23 mouse cellular contexts compared by ENCODE assay signal in the genomic region with DNA sequence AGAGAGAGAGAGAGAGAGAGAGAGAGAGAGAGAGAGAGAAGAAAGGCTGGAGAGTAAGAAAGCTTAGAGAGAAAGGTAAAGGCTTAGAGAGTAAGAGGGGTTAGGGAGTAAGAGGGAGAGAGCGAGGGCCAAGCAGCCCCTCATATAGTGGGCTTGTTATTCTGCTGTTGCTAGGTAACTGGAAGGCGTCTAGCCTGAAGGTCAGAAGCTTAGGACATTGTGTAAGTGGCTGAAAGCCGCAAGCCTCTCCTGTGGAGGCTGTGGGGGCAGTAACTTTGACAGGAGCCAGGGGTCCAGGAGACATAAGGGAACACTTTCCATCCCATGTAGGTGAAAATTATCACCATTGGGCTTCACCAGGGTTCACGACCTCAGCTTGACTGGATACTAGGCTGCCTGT.
DNase-seq lines count a peak whose midpoint lies in the region; ATAC-seq and TF ChIP-seq lines count a peak whose summit lies in the region.
"Had no signal": no experiment of that assay in that cellular context is flagged by ENCODE, and none has a peak within 500 bp of the region (broad histone marks: within the 10 kb centered on the region; RNA-seq: fewer than 3 reads in every experiment).

No protein-coding gene starts in this region.

- no peaks in the 10 kb centered on the region for H3K36me3 ChIP-seq in hindbrain, embryonic 11.5 days (ENCODE audit: control insufficient read depth, insufficient read depth, low read length)
- H3K36me3 ChIP-seq in hindbrain, embryonic 10.5 days = no peaks in the 10 kb centered on the region
- no peaks in the 10 kb centered on the region for H3K36me3 ChIP-seq in midbrain, embryonic 12.5 days
- H3K36me3 ChIP-seq in midbrain, postnatal 0 days (ENCODE audit: insufficient read depth, low read length) = no peaks in the 10 kb centered on the region
- no peaks in the 10 kb centered on the region for H3K36me3 ChIP-seq in embryonic facial prominence, embryonic 10.5 days (replicated peaks)
- H3K36me3 ChIP-seq: embryonic facial prominence, embryonic 13.5 days; forebrain, embryonic 12.5 days; heart, embryonic 12.5 days had no signal

- H3K9me3 ChIP-seq in hindbrain, embryonic 11.5 days (ENCODE audit: control insufficient read depth, low read length) = no peaks in the 10 kb centered on the region
- no peaks in the 10 kb centered on the region for H3K9me3 ChIP-seq in hindbrain, embryonic 10.5 days
- H3K9me3 ChIP-seq in midbrain, embryonic 12.5 days = no peaks in the 10 kb centered on the region
- no peaks in the 10 kb centered on the region for H3K9me3 ChIP-seq in midbrain, postnatal 0 days (ENCODE audit: low read length)
- H3K9me3 ChIP-seq in embryonic facial prominence, embryonic 10.5 days = no peaks in the 10 kb centered on the region
- H3K9me3 ChIP-seq: embryonic facial prominence, embryonic 13.5 days; forebrain, embryonic 12.5 days; heart, embryonic 12.5 days had no signal

- H3K27me3 ChIP-seq in hindbrain, embryonic 11.5 days (ENCODE audit: control insufficient read depth, insufficient read depth, low read length) = no peaks in the 10 kb centered on the region
- H3K27me3 ChIP-seq in hindbrain, embryonic 10.5 days (ENCODE audit: insufficient read depth, poor library complexity, severe bottlenecking) = no peaks in the 10 kb centered on the region
- no peaks in the 10 kb centered on the region for H3K27me3 ChIP-seq in midbrain, embryonic 12.5 days
- H3K27me3 ChIP-seq in midbrain, postnatal 0 days (ENCODE audit: insufficient read depth, low read length) = no peaks in the 10 kb centered on the region
- H3K27me3 ChIP-seq in embryonic facial prominence, embryonic 10.5 days (replicated peaks; ENCODE audit: low read depth, poor library complexity, severe bottlenecking) = no peaks in the 10 kb centered on the region
- H3K27me3 ChIP-seq: CH12.LX; embryonic facial prominence, embryonic 13.5 days; forebrain, embryonic 12.5 days; heart, embryonic 12.5 days; Patski had no signal

- H3K4me1 ChIP-seq in hindbrain, embryonic 11.5 days (replicated peaks; ENCODE audit: control insufficient read depth, insufficient read depth, low read length) = no peaks in the 10 kb centered on the region
- no peaks in the 10 kb centered on the region for H3K4me1 ChIP-seq in hindbrain, embryonic 10.5 days (replicated peaks)
- no peaks in the 10 kb centered on the region for H3K4me1 ChIP-seq in midbrain, embryonic 12.5 days
- no peaks in the 10 kb centered on the region for H3K4me1 ChIP-seq in midbrain, postnatal 0 days (ENCODE audit: insufficient read depth, low read length)
- no peaks in the 10 kb centered on the region for H3K4me1 ChIP-seq in embryonic facial prominence, embryonic 10.5 days
- H3K4me1 ChIP-seq: embryonic facial prominence, embryonic 13.5 days; forebrain, embryonic 12.5 days; heart, embryonic 12.5 days had no signal

- no peak for TF ChIP-seq POLR2A in brain, embryonic 14.5 days (IDR thresholded peaks at IDR 0.05; ENCODE audit: borderline replicate concordance, extremely low read depth, insufficient read depth, insufficient read length, poor library complexity, severe bottlenecking)

- no peak for TF ChIP-seq CTCF in midbrain, postnatal 0 days (IDR thresholded peaks at IDR 0.05)
- no peak for TF ChIP-seq CTCF in brain, embryonic 14.5 days (IDR thresholded peaks at IDR 0.05; ENCODE audit: borderline replicate concordance, extremely low read depth, insufficient read depth, insufficient read length)

- no peak overlapping the region for H3K4me2 ChIP-seq in hindbrain, embryonic 11.5 days (replicated peaks; ENCODE audit: low read depth, low read length)
- no peak overlapping the region for H3K4me2 ChIP-seq in midbrain, embryonic 12.5 days (replicated peaks)
- H3K4me2 ChIP-seq in midbrain, postnatal 0 days (ENCODE audit: low read depth, low read length, poor library complexity, severe bottlenecking) = no peak overlapping the region
- H3K4me2 ChIP-seq: embryonic facial prominence, embryonic 13.5 days; forebrain, embryonic 12.5 days; heart, embryonic 12.5 days; hindbrain, embryonic 14.5 days had no signal

- peak; percentile 2 for DNase-seq in hindbrain, embryonic 11.5 days (ENCODE audit: low spot score)
- DNase-seq in hindbrain, embryonic 10.5 days (ENCODE audit: low spot score) = no peak
- no peak for DNase-seq in midbrain, postnatal 0 days (ENCODE audit: low spot score)
- DNase-seq in brain, embryonic 14.5 days (ENCODE audit: low read depth) = peak; percentile 1
- DNase-seq in embryonic facial prominence, embryonic 10.5 days (ENCODE audit: low spot score) = peak; percentile 8
- DNase-seq in cerebellum, postnatal 25 days = no peak
- DNase-seq: adrenal gland, adult 2 months; adrenal gland, postnatal 36 days; cerebellum, adult 11 months; cerebellum, adult 8-10 months; cerebellum, postnatal 14 days; gastrocnemius, postnatal 10 days; heart, adult 2 months; heart, postnatal 36 days had no signal

- H3K4me3 ChIP-seq in hindbrain, embryonic 11.5 days (ENCODE audit: low read depth, low read length) = no peak overlapping the region
- no peak overlapping the region for H3K4me3 ChIP-seq in hindbrain, embryonic 10.5 days
- H3K4me3 ChIP-seq in midbrain, embryonic 12.5 days = no peak overlapping the region
- no peak overlapping the region for H3K4me3 ChIP-seq in midbrain, postnatal 0 days (ENCODE audit: low read depth, low read length)
- H3K4me3 ChIP-seq in embryonic facial prominence, embryonic 10.5 days = no peak overlapping the region
- H3K4me3 ChIP-seq: embryonic facial prominence, embryonic 13.5 days; forebrain, embryonic 12.5 days; heart, adult 2 months; heart, embryonic 12.5 days had no signal

- H3K9ac ChIP-seq in hindbrain, embryonic 11.5 days (ENCODE audit: low read depth, low read length) = no peak overlapping the region
- no peak overlapping the region for H3K9ac ChIP-seq in midbrain, embryonic 12.5 days (replicated peaks)
- H3K9ac ChIP-seq in midbrain, postnatal 0 days (replicated peaks; ENCODE audit: low read length, poor library complexity, severe bottlenecking) = no peak overlapping the region
- H3K9ac ChIP-seq: embryonic facial prominence, embryonic 13.5 days; forebrain, embryonic 12.5 days; heart, embryonic 12.5 days; hindbrain, embryonic 14.5 days had no signal

- no peak overlapping the region for H3K27ac ChIP-seq in hindbrain, embryonic 11.5 days (ENCODE audit: low read depth, low read length)
- no peak overlapping the region for H3K27ac ChIP-seq in hindbrain, embryonic 10.5 days
- no peak overlapping the region for H3K27ac ChIP-seq in midbrain, embryonic 12.5 days (replicated peaks)
- H3K27ac ChIP-seq in midbrain, postnatal 0 days (ENCODE audit: low read depth, low read length) = no peak overlapping the region
- H3K27ac ChIP-seq in embryonic facial prominence, embryonic 10.5 days (replicated peaks) = no peak overlapping the region
- H3K27ac ChIP-seq: embryonic facial prominence, embryonic 13.5 days; forebrain, embryonic 12.5 days; heart, adult 2 months; hindbrain, embryonic 14.5 days had no signal

- ATAC-seq in hindbrain, embryonic 11.5 days (ENCODE audit: low FRiP score) = peak; percentile 70
- peak; percentile 65 for ATAC-seq in midbrain, embryonic 12.5 days (ENCODE audit: low FRiP score, low read depth)
- ATAC-seq in midbrain, postnatal 0 days (ENCODE audit: low FRiP score) = no peak
- ATAC-seq: forebrain, embryonic 16.5 days; intestine, embryonic 16.5 days; Patski had no signal

- 55% methylated on average over 4 of the region's 4 CpGs for WGBS in hindbrain, embryonic 11.5 days
- 50% methylated on average over 4 of the region's 4 CpGs for WGBS in hindbrain, embryonic 10.5 days
- 30% methylated on average over 4 of the region's 4 CpGs for WGBS in midbrain, embryonic 12.5 days
- 34% methylated on average over 4 of the region's 4 CpGs for whole genome bisulfite sequencing in midbrain, postnatal 0 days
- WGBS in embryonic facial prominence, embryonic 10.5 days = 50% methylated on average over 4 of the region's 4 CpGs

Comparison
In these comparisons a context has a peak if more than half of its experiments do, and no peak if none do; other contexts are left out.
1. DNase-seq: peak in hindbrain, embryonic 11.5 days (single experiment), brain, embryonic 14.5 days (single experiment) and embryonic facial prominence, embryonic 10.5 days (single experiment); none in hindbrain, embryonic 10.5 days (single experiment), midbrain, postnatal 0 days (single experiment) and cerebellum, postnatal 25 days (0 of 2).